ENCODE assay signal across 9 mouse cellular contexts in the genomic region with DNA sequence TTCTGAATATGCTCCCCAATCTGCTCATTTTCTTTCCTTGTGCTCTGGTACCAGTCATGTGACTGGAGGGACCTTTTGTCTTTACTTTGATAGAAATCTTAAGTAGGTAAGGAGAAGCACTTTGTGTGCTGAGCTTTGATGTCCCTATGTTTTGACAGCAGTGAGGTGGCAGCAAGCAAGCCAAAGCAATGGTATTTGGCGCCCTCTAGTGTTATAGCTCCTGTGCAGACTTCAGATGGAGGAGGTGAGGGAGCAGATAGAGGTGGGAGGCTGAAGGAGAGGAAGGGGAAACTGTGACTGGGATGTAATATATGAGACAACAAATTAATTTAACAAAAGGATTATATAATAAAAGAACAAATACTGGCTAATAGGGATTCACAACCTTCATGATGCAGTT. TPM values are rescaled to one million over a fixed set of nuclear protein-coding genes. Genes with fewer than 3 reads are reported as not detected.
DNase-seq lines count a peak whose midpoint lies in the region; ATAC-seq and TF ChIP-seq lines count a peak whose summit lies in the region.
"Had no signal": no experiment of that assay in that cellular context is flagged by ENCODE, and none has a peak within 500 bp of the region (broad histone marks: within the 10 kb centered on the region; RNA-seq: fewer than 3 reads in every experiment).

No protein-coding gene starts in this region.

- peak; percentile 99 for TF ChIP-seq CTCF in heart, adult 2 months (IDR thresholded peaks at IDR 0.05)
- TF ChIP-seq CTCF in kidney, postnatal 0 days (IDR thresholded peaks at IDR 0.05; ENCODE audit: low read depth), result peak; percentile 97
- TF ChIP-seq CTCF in olfactory bulb, adult 2 months (IDR thresholded peaks at IDR 0.05; ENCODE audit: insufficient read depth, low read depth, low read length), result 0 out of 2 replicates have a peak, but pooled peaks have one; percentile 25

- no peak overlapping the region for H3K4me3 ChIP-seq in heart, adult 2 months
- no peak overlapping the region for H3K4me3 ChIP-seq in kidney, postnatal 0 days (replicated peaks; ENCODE audit: low read depth, low read length)
- no peak overlapping the region for H3K4me3 ChIP-seq in liver, embryonic 11.5 days (ENCODE audit: low read depth, low read length)
- no peak overlapping the region for H3K4me3 ChIP-seq in olfactory bulb, adult 2 months (ENCODE audit: insufficient read depth, low read depth, low read length)
- H3K4me3 ChIP-seq: heart, embryonic 15.5 days had no signal

- no peak overlapping the region for H3K9ac ChIP-seq in heart, adult 2 months (ENCODE audit: low read depth, low read length)
- no peak overlapping the region for H3K9ac ChIP-seq in kidney, postnatal 0 days (ENCODE audit: low read depth, low read length)
- H3K9ac ChIP-seq in liver, embryonic 11.5 days (ENCODE audit: low read depth, low read length), result no peak overlapping the region
- H3K9ac ChIP-seq: heart, embryonic 15.5 days had no signal

- ATAC-seq in kidney, postnatal 0 days (replicated peaks; ENCODE audit: low FRiP score, low read depth), result no peak
- peak; percentile 64; the same call in 1 of the 2 replicates for ATAC-seq in liver, embryonic 11.5 days (replicated peaks; ENCODE audit: low FRiP score)

- no peaks in the 10 kb centered on the region; the same call in 1 of the 2 replicates for H3K36me3 ChIP-seq in heart, adult 2 months (ENCODE audit: control insufficient read depth, insufficient read depth, low read length)
- no peaks in the 10 kb centered on the region for H3K36me3 ChIP-seq in kidney, postnatal 0 days (ENCODE audit: insufficient read depth, low read length)
- H3K36me3 ChIP-seq in liver, embryonic 11.5 days (ENCODE audit: control insufficient read depth, insufficient read depth, low read length), result no peaks in the 10 kb centered on the region
- H3K36me3 ChIP-seq: heart, embryonic 15.5 days had no signal

- peaks cover 1% of the 10 kb centered on the region; the same call in 1 of the 2 replicates for H3K4me1 ChIP-seq in heart, adult 2 months (ENCODE audit: control insufficient read depth, insufficient read depth, low read length)
- no peaks in the 10 kb centered on the region for H3K4me1 ChIP-seq in kidney, postnatal 0 days (replicated peaks; ENCODE audit: insufficient read depth, low read length)
- no peaks in the 10 kb centered on the region for H3K4me1 ChIP-seq in liver, embryonic 11.5 days (replicated peaks; ENCODE audit: control insufficient read depth, insufficient read depth, low read length)
- no peaks in the 10 kb centered on the region for H3K4me1 ChIP-seq in olfactory bulb, adult 2 months (ENCODE audit: control insufficient read depth, insufficient read depth, low read length)

- TF ChIP-seq POLR2A in heart, adult 2 months (IDR thresholded peaks at IDR 0.05; ENCODE audit: insufficient read depth, low read depth, low read length), result no peak
- TF ChIP-seq POLR2A in olfactory bulb, adult 2 months (IDR thresholded peaks at IDR 0.05; ENCODE audit: insufficient read depth, low read depth, low read length), result no peak

- WGBS in heart, adult 2 months, result 0% methylated on average over 1 of the region's 1 CpGs
- WGBS in kidney, postnatal 0 days, result 0% methylated on average over 1 of the region's 1 CpGs
- WGBS in liver, embryonic 11.5 days, result 0% methylated on average over 1 of the region's 1 CpGs
- WGBS in olfactory bulb, adult 2 months, result 0% methylated on average over 1 of the region's 1 CpGs

- H3K79me2 ChIP-seq in heart, adult 2 months (replicated peaks; ENCODE audit: control insufficient read depth, insufficient read depth, low read length), result no peaks in the 10 kb centered on the region

- intact Hi-C loops in heart, adult 2 months (cut with DNase I), result loop anchor here (1.0 to 5.0 kb wide), 3 partner anchors 152 to 220 kb away; no protein-coding TSS in a partner anchor

- H3K4me2 ChIP-seq in kidney, postnatal 0 days (ENCODE audit: low read length), result no peak overlapping the region
- no peak overlapping the region for H3K4me2 ChIP-seq in liver, embryonic 11.5 days
- H3K4me2 ChIP-seq: heart, embryonic 15.5 days had no signal

- DNase-seq in CD4-positive, CD25-positive, alpha-beta regulatory T cell, adult 2 months (ENCODE audit: low read depth, low spot score), result peak; percentile 93
- peak; percentile 85 for DNase-seq in adrenal gland, postnatal 10 days
- DNase-seq in embryo, embryonic 9.5 days (ENCODE audit: extremely low spot score), result peak; percentile 80
- DNase-seq in heart, adult 2 months, result peak; percentile 61 to 75
- peak; percentile 96 for DNase-seq in kidney, postnatal 0 days (ENCODE audit: low spot score)
- peak; percentile 49 for DNase-seq in liver, embryonic 11.5 days (ENCODE audit: low spot score)
- peak; percentile 61 for DNase-seq in testis, postnatal 14 days (ENCODE audit: low spot score)

- no peaks in the 10 kb centered on the region for H3K9me3 ChIP-seq in kidney, postnatal 0 days (replicated peaks; ENCODE audit: low read length)
- H3K9me3 ChIP-seq in liver, embryonic 11.5 days (ENCODE audit: control insufficient read depth, low read length), result no peaks in the 10 kb centered on the region
- H3K9me3 ChIP-seq: heart, embryonic 15.5 days had no signal

- no peaks in the 10 kb centered on the region for H3K27me3 ChIP-seq in heart, adult 2 months (ENCODE audit: control insufficient read depth, insufficient read depth, low read length)
- H3K27me3 ChIP-seq in kidney, postnatal 0 days (ENCODE audit: insufficient read depth, low read length), result no peaks in the 10 kb centered on the region
- H3K27me3 ChIP-seq in liver, embryonic 11.5 days (replicated peaks; ENCODE audit: control insufficient read depth, insufficient read depth, low read length), result no peaks in the 10 kb centered on the region
- H3K27me3 ChIP-seq: heart, embryonic 15.5 days had no signal

- H3K27ac ChIP-seq in heart, adult 2 months, result peak overlapping the region; percentile 15; the same call in 1 of the 2 replicates
- no peak overlapping the region for H3K27ac ChIP-seq in kidney, postnatal 0 days
- H3K27ac ChIP-seq in liver, embryonic 11.5 days (ENCODE audit: low read depth, low read length), result no peak overlapping the region
- no peak overlapping the region for H3K27ac ChIP-seq in olfactory bulb, adult 2 months (ENCODE audit: insufficient read depth, low read depth, low read length)
- H3K27ac ChIP-seq: heart, embryonic 15.5 days had no signal

- TF ChIP-seq EP300 in heart, adult 2 months (IDR thresholded peaks at IDR 0.05; ENCODE audit: insufficient read depth, low read depth, low read length), result peak; percentile 92

RNA-seq across cellular contexts. Expression of a gene that starts 30.9 kb away (rescaled TPM):
- total RNA-seq in adrenal gland, postnatal 10 days (2021), result 100 to 1,000 TPM in 1 of 2 experiments, 10 to 100 TPM in 1; 68.6 to 138 TPM
- total RNA-seq in heart, adult 2 months (2021), result 10 to 100 TPM; 22.5 to 25.0 TPM
- polyA plus RNA-seq in heart, adult 2 months (2012; rRNA removed), result 12.5 and 25.4 TPM in 2 replicates
- 16.8 and 17.1 TPM in 2 replicates for polyA plus RNA-seq in kidney, postnatal 0 days (2015; fragmentation: Nextera tagmentation; extraction: Ambion mirVana)
- polyA plus RNA-seq in liver, embryonic 11.5 days (2014; fragmentation: Nextera tagmentation; extraction: Ambion mirVana), result 6.2 and 8.2 TPM in 2 replicates
- polyA plus RNA-seq in olfactory bulb, adult 2 months (2012; ENCODE audit: insufficient read depth, insufficient read length, low replicate concordance, missing spikeins), result 64.6 and 239 TPM in 2 replicates

Comparison
In these comparisons a context has a peak if more than half of its experiments do, and no peak if none do; other contexts are left out.
1. CTCF ChIP-seq: peak in every context shown above with its lines; median percentile 99 in heart, adult 2 months; 97 in kidney, postnatal 0 days; 25 in olfactory bulb, adult 2 months.